Mouse (Mus musculus) frontal cortex, postnatal 10 days (tissue): ENCODE measurements around the gene Rpf1.

ENCODE experiments used
- DNase-seq, 2 experiments: peaks; one replicate each; pipeline ENCODE4 v3.0.0; 2022; ENCODE audit warnings: low spot score in 2 of 2, mixed read lengths in 1 of 2

Rpf1 gene

DNA sequence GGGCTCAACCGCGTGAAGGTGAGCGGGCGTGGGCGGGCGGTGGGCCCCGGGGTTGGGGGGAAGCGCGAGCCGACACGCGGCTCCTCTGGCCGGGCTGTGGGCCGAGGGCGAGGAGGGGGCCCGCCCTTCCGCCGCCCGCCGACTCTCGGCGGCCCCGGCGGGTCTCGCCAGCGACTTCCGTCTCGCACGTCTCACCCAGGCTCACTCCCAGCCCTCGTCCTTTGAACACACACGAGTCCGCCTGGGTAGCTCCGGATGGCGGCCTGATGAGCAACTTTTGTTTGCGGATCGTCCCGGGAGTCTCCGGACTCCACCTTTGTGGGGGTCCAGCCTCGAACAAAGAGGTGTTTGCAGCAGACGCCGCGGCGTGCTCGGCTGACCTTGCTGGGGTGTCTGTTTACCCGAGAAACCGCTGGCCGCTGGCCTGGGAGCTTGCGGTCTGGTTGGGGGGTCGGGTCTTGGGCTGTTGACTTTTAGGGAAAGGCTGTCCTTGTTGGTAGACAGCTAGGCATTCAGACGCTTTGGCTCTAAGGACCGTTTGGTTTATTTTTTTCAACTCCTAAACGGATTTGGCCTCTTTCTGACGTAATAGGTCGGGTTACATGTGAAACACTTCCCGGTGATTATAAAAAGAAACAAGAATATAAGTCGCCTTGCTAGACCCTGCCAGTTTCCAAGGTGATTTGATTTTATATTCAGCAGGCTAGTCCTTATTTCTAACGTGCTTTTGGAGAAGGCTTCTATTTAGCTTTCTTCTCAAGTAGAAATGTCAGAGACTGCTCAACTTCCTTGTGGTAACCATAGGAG lies 21.0 kb downstream of the Rpf1 start:
- peak in 1 of 2 experiments; percentile 31 for DNase-seq

DNA sequence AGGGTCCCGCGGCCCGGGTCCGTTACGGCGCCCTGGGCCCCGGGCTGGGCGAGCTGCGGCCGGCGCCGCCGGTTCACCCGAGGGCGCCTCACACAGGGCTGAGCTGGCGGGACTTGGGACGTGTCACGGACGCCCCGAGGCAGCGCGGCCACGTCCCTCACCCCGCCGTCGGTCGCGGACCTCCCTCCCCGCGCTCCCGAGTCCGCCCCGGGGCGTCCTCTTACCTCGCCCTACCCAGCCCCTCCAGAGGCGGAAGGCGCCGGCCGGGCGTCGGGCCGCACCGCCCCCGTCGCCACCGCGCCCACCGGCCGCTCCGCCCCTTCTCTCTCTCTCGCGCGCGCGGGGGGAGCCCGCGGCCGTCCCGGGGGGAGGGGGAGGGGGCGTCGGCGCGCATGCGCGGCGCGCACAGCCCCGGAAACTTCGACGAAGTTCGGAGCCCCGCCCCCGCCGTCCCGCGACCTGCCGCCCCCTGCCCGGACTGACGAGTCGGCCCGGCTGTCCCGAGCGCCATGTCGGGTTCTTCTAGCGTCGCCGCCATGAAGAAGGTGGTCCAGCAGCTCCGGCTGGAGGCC lies 21.7 kb downstream of the Rpf1 start, which contains the start of the genes Spata1 and Gng5:
TSS of gene Spata1 (minus strand) at position 323 of the 572 bp plus-strand sequence.
TSS of gene Gng5 (plus strand) at position 377 of the 572 bp plus-strand sequence.
- DNase-seq = peak; percentile 57 to 73

DNA sequence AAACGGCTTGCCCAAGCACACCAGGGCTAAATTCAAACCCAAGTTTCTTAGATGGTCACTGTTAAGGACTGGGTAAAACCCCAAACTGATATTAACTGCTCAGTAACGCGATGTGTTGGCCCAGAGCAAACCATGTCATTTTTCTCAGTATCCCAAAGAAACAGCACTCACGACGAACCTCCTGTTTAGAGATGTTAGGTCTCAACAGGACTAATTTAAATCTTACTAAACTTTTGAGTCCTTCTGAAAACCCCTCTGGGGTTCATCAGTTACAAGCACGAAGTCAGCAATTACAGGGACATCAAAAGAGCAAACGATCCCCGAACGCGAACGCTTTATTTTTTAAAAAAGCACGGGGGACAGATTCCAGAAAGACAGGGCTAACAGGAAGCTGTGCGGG lies 22.2 kb downstream of the Rpf1 start:
- no peak for DNase-seq

DNA sequence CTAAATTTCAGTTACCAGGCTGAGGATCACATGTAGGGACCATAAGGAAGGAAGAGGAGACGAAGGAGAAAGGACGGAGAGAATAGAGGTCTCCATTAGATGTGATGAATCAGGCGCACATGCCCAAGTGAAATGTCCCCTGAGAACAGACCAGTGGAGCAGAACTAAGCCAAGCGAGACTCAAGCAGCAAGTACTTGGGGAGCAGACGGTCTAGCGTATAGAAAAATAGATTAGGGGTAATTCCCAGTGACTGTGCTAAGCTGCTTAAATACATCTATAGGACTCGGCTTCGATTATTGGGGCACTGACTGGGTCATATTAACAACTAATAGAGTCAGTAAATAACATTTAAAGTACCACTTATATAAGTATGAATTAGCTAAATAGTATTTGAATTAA lies 26.3 kb downstream of the Rpf1 start:
- no peak for DNase-seq

DNA sequence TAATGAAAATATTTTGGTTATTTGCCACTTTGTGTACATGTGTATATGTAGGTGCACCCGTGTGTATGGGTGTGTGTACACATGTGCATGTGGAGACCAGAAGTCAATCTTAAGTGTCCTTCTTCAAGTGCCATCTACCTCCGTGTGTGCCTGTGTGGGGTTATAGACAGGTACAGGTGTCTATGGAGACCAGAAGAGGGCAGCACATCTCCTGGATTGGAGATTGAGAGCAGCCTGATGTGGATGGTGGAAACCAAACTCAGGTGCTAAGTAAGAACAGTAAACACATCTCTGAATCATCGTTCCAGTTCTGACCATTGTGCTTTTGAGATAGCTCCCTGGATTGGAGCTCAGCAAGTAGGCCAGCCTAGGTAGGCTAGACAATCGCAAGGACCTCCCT lies 34.8 kb downstream of the Rpf1 start:
- no peak for DNase-seq

DNA sequence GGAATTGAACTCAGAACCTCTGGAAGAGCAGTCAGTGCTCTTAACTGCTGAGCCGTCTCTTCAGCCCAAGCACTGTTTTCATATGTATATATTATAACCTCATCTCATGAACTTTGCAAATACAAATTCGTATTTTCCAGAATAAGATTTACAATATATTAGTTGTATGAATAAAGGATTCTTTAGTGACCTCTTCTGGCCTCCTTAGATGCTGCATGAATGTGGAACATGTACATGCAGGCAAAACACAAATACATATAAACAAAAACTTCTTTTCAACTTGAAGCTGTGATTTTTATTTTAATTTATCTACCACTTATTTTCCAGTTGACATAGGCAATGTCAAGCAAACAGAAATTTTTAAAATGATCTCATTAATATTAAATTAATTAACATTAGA lies 39.2 kb downstream of the Rpf1 start:
- no peak for DNase-seq

DNA sequence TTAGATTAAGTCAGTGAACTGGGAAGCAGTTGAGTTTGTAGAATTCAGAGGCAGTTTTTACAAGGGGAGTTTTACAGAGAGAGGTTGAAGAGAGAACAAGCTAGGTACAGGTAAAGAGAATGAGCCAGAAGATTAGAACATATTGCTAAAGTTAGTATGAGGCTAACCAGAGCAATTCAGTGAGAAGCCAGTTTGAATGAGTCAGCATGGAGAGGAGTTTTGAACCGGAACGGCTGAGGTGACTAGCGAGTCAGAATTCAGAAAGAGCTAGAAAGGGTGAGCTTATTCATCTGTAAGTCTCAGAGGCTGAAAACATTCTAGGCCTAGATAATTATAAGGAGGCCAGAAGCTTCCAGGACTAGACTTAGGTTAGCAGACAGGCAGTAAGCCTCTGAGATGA lies 46.8 kb downstream of the Rpf1 start:
- DNase-seq = no peak

DNA sequence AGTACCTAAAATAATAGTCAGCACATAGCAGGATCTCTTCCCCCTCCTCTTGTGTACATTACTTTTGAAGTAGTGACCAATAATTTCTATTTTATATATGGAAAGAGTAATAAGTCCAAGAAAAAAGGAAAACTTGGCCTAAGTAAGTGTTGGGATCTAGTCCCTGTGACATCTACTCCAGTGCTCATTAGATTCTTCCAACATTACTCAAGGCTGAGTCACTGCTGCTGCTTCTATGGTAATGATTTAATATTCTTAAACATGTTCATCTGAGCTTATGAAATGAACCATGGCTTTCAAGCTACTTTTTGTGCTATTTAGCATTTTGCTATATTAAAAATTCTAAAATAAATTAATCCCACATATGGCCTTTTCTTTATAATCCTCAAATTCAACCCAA lies 47.5 kb downstream of the Rpf1 start:
- DNase-seq = no peak

DNA sequence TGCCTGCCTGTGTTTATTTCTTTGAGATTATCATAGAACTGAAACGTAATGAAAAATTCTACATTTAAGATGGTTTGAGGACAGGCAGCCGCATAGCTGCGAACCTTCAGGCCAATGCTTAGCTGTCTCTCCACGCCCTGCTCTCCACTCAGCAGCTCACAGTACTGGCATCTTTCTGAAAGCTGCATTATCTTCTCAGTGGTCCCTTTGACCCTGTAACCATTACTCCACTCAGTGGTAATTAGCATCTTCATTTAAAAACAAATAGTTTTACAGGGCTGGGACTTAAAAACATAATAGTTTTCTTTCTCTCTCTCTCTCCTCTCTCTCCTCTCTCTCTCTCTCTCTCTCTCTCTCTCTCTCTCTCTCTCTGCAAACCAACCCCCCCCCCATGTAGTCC lies 48.6 kb downstream of the Rpf1 start:
- no peak for DNase-seq

DNA sequence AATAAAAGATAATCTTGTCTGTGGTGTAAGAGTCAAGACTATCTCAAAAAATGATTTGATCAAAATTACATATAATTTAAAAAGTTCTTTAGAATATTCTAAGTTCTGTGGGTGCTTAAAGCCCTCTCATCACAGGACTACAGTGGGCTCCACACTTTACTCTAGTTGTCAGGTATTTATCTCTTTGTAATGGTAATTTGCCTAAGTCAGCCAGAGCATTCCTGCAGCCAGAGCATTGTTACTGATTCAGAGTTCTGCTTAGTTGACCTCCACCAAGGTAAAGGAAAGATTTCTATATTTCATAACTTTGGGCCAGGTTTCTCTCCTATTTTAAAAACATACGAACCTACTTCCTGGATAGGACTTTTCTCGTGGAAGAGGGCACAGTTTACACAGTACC lies 52.0 kb downstream of the Rpf1 start:
- no peak for DNase-seq

DNA sequence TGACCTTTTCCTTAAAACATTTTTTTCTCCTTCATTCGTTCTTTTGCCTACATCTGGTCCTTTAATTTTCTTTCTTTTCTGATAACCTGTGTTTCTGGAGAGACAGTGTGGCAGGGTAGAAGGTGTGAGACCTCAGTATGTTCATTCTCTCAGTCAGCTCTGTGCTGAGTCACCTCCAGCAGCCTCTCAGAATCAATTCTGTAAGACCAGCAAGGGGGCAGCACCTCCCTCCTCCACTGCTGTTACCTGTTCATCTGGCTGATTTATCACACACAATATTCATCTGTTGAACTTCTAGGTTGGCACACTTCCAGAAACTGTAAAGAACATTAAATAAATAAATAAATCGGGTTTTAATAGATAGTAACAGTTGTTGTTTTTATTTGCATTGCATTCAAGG lies 58.3 kb downstream of the Rpf1 start:
- no peak for DNase-seq
